Mouse (Mus musculus) ES-Bruce4 (cell line): Measurements from ENCODE around the gene Cd80.

Experiments used
- CTCF ChIP-seq: IDR thresholded peaks from one replicate; pipeline ENCODE4 v1.8.1; 2011; ENCODE audit warnings: low read depth, low read length
- EP300 ChIP-seq: IDR thresholded peaks from 2 replicates; pipeline ENCODE4 v1.6.1; 2011; ENCODE audit warnings: low read depth, low read length; ENCODE audit not compliant: insufficient read depth
- POLR2A ChIP-seq: IDR thresholded peaks from one replicate; pipeline ENCODE4 v1.8.1; 2011; ENCODE audit warnings: low read length; ENCODE audit not compliant: insufficient read depth

DNA sequence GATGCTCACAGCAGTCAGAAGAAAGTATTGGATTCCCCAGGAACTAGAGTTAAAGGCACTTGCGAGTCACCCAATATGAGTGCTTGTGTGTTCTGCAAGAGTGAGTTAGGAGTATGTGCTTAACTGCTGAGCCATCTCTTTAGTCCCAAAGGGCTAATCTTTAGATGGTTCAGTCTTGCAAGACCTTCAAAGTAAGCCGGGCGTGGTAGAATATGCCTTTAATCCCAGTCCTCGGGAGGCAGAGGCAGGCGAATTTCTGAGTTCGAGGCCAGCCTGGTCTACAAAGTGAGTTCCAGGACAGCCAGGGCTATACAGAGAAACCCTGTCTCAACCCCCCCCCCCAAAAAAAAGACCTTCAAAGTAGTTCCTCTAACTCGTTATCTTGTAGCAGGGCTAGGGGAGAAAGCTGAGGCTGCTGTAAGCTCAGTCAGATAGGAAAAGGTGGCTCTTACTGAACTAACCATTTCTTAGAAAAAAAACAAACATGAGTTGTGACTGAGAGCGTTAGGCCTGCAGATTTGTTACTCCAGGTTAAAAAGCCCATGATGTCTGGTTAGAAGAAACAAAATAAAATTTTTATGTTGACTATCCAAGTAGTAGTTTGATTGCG lies 19.4 kb downstream of the Cd80 start:
- TF ChIP-seq CTCF, result no peak
- no peak for TF ChIP-seq POLR2A
- no peak for TF ChIP-seq EP300
